8 mouse cellular contexts compared by ENCODE assay signal in genomic region chr9:69453066-69453900, GRCm38 (mm10). TPM values are rescaled to one million over a fixed set of nuclear protein-coding genes. Genes with fewer than 3 reads are reported as not detected.
DNase-seq lines count a peak whose midpoint lies in the region; ATAC-seq and TF ChIP-seq lines count a peak whose summit lies in the region.

Anxa2 (plus strand) TSS chr9:69453620.

- H3K9ac ChIP-seq in heart, embryonic 16.5 days (ENCODE audit: low read length), result peak within 1 kb of the TSS; percentile 93
- peak within 1 kb of the TSS; percentile 90 for H3K9ac ChIP-seq in lung, embryonic 14.5 days
- H3K9ac ChIP-seq in neural tube, embryonic 15.5 days (replicated peaks), result peak within 1 kb of the TSS; percentile 55

- H3K27ac ChIP-seq in heart, embryonic 16.5 days (ENCODE audit: low read length), result peak within 1 kb of the TSS; percentile 98
- peak within 1 kb of the TSS; percentile 97 for H3K27ac ChIP-seq in lung, embryonic 14.5 days (ENCODE audit: low read depth)
- peak within 1 kb of the TSS; percentile 81 for H3K27ac ChIP-seq in neural tube, embryonic 15.5 days (replicated peaks)

- H3K36me3 ChIP-seq in heart, embryonic 16.5 days (ENCODE audit: control insufficient read depth, insufficient read depth), result no peaks in the 10 kb centered on the region
- no peaks in the 10 kb centered on the region; the same call in 1 of the 2 replicates for H3K36me3 ChIP-seq in lung, embryonic 14.5 days (ENCODE audit: insufficient read depth)
- no peaks in the 10 kb centered on the region for H3K36me3 ChIP-seq in neural tube, embryonic 15.5 days

- peak; percentile 83 for DNase-seq in CD4-positive helper T cell, adult 2 months (ENCODE audit: low read depth, low spot score)
- peak; percentile 97 for DNase-seq in adrenal gland, adult 2 months
- DNase-seq in fibroblast of lung, adult 2 months (ENCODE audit: low read depth), result peak; percentile 85
- peak; percentile 92 to 95 for DNase-seq in kidney, postnatal 25 days
- peak; percentile 98 for DNase-seq in lung, embryonic 14.5 days
- DNase-seq in thymus, postnatal 0 days (ENCODE audit: low spot score), result peak; percentile 69

- H3K27me3 ChIP-seq in heart, embryonic 16.5 days (ENCODE audit: control insufficient read depth, insufficient read depth, low read length), result no peaks in the 10 kb centered on the region
- H3K27me3 ChIP-seq in lung, embryonic 14.5 days (ENCODE audit: insufficient read depth, low read length), result no peaks in the 10 kb centered on the region
- peaks cover 23% of the 10 kb centered on the region for H3K27me3 ChIP-seq in neural tube, embryonic 15.5 days (replicated peaks)

- no peaks in the 10 kb centered on the region for H3K9me3 ChIP-seq in heart, embryonic 16.5 days (replicated peaks; ENCODE audit: control insufficient read depth, low read length)
- no peaks in the 10 kb centered on the region for H3K9me3 ChIP-seq in lung, embryonic 14.5 days (ENCODE audit: low read depth, low read length)
- no peaks in the 10 kb centered on the region for H3K9me3 ChIP-seq in neural tube, embryonic 15.5 days (replicated peaks)

- WGBS in heart, embryonic 16.5 days, result 9% methylated on average over 33 of the region's 37 CpGs
- 5% methylated on average over 35 of the region's 37 CpGs for WGBS in lung, embryonic 14.5 days
- WGBS in neural tube, embryonic 15.5 days, result 9% methylated on average over 34 of the region's 37 CpGs

- H3K4me2 ChIP-seq in heart, embryonic 16.5 days (ENCODE audit: low read depth, low read length), result peak within 1 kb of the TSS; percentile 71
- peak within 1 kb of the TSS; percentile 71 for H3K4me2 ChIP-seq in lung, embryonic 14.5 days
- peak within 1 kb of the TSS; percentile 65 for H3K4me2 ChIP-seq in neural tube, embryonic 15.5 days

- peak; percentile 94 for ATAC-seq in heart, embryonic 16.5 days (replicated peaks; ENCODE audit: extremely low read depth, insufficient read depth, low FRiP score)
- peak; percentile 92 for ATAC-seq in lung, embryonic 14.5 days (ENCODE audit: insufficient read depth)
- ATAC-seq in neural tube, embryonic 15.5 days (ENCODE audit: low FRiP score), result peak; percentile 71

- H3K4me3 ChIP-seq in heart, embryonic 16.5 days (ENCODE audit: low read length), result peak within 1 kb of the TSS; percentile 90
- peak within 1 kb of the TSS; percentile 65 for H3K4me3 ChIP-seq in lung, embryonic 14.5 days (ENCODE audit: low read depth, low read length)
- H3K4me3 ChIP-seq in neural tube, embryonic 15.5 days (replicated peaks), result peak within 1 kb of the TSS; percentile 46

- TF ChIP-seq CTCF in lung, embryonic 14.5 days (IDR thresholded peaks at IDR 0.05; ENCODE audit: low read depth), result no peak

- peaks cover 40% of the 10 kb centered on the region for H3K4me1 ChIP-seq in heart, embryonic 16.5 days (ENCODE audit: control insufficient read depth, insufficient read depth, low read length)
- peaks cover 40% of the 10 kb centered on the region for H3K4me1 ChIP-seq in lung, embryonic 14.5 days (ENCODE audit: insufficient read depth)
- peaks cover 43% of the 10 kb centered on the region for H3K4me1 ChIP-seq in neural tube, embryonic 15.5 days

RNA-seq across cellular contexts. Expression of gene Anxa2, which starts in this region (rescaled TPM):
- 100 to 1,000 TPM; 349 to 528 TPM for total RNA-seq in adrenal gland, adult 2 months (2021)
- polyA plus RNA-seq in adrenal gland, adult 2 months (2012; rRNA removed), result 194 and 230 TPM in 2 replicates
- 622 and 705 TPM in 2 replicates for polyA plus RNA-seq in heart, embryonic 16.5 days (2015; fragmentation: Nextera tagmentation; extraction: Ambion mirVana)
- polyA plus RNA-seq in lung, embryonic 14.5 days (2014; fragmentation: Nextera tagmentation; extraction: Ambion mirVana), result 474 and 484 TPM in 2 replicates
- polyA plus RNA-seq in neural tube, embryonic 15.5 days (2015; fragmentation: Nextera tagmentation; extraction: Ambion mirVana), result 251 and 335 TPM in 2 replicates
- polyA plus RNA-seq in thymus, postnatal 0 days (2015; fragmentation: Nextera tagmentation; extraction: Ambion mirVana), result 713 and 718 TPM in 2 replicates

Comparison
In these comparisons a context has a peak if more than half of its experiments do, and no peak if none do; other contexts are left out.
1. Peak in every context shown above with its lines: DNase-seq, ATAC-seq, H3K4me3 ChIP-seq and H3K27ac ChIP-seq.